In genomic region chr19:3610886-3611285, GRCm38 (mm10) we compare ENCODE assay signal across 12 mouse cellular contexts.
A peak's percentile ranks its signal among the peaks of the same experiment; 100 is the strongest.
DNase-seq lines count a peak whose midpoint lies in the region; ATAC-seq lines count a peak whose summit lies in the region.
"Had no signal": no experiment of that assay in that cellular context is flagged by ENCODE, and none has a peak within 500 bp of the region (broad histone marks: within the 10 kb centered on the region; RNA-seq: fewer than 3 reads in every experiment).

No protein-coding gene starts in this region.

- no peak; the same call in 1 of the 2 replicates for ATAC-seq in cerebellum, adult (ENCODE audit: insufficient number of reproducible peaks, low FRiP score, low TSS enrichment)
- ATAC-seq: hindbrain, embryonic 16.5 days had no signal

- DNase-seq in cerebellum, adult 11 months, result peak; percentile 42
- DNase-seq in lung, postnatal 36 days, result peak; percentile 24
- no peak for DNase-seq in lung, postnatal 25 days (ENCODE audit: low spot score)
- DNase-seq in cerebellum, adult 8-10 months, result peak; percentile 34
- DNase-seq in ovary, postnatal 14 days (ENCODE audit: low spot score), result peak; percentile 41
- DNase-seq in spleen, adult 18-20 months, result no peak
- no peak for DNase-seq in natural killer cell, adult 2 months (ENCODE audit: low spot score in 2 of 2)
- DNase-seq: B cell, adult 2 months; gastrocnemius, postnatal 36 days; thymus, adult 18-20 months had no signal

Comparison
In these comparisons a context has a peak if more than half of its experiments do, and no peak if none do; other contexts are left out.
1. DNase-seq: peak in cerebellum, adult 11 months (single experiment), lung, postnatal 36 days (single experiment), cerebellum, adult 8-10 months (single experiment) and ovary, postnatal 14 days (single experiment); none in lung, postnatal 25 days (single experiment), spleen, adult 18-20 months (0 of 2) and natural killer cell, adult 2 months (0 of 2).